Mouse (Mus musculus): ENCODE results near the gene Sec14l4. TPM values are rescaled to one million over a fixed set of nuclear protein-coding genes. Genes with fewer than 3 reads are reported as not detected.

The Sec14l4 gene
- polyA plus RNA-seq, 1 experiment, result 0.36 TPM

GRCm38 (mm10) chr11:4036365-4037084, 5.3 kb downstream of the Sec14l4 start:
- H3K27me3 ChIP-seq (replicated peaks; ENCODE audit: control insufficient read depth, insufficient read depth, low read length), result no peaks in the 10 kb centered on the region
- WGBS, result 72% methylated on average over 9 of the region's 9 CpGs
- H3K4me3 ChIP-seq (ENCODE audit: insufficient read depth, low read depth, low read length), result no peak overlapping the region
- no peaks in the 10 kb centered on the region for H3K4me1 ChIP-seq (ENCODE audit: control insufficient read depth, insufficient read depth, low read length)
- H3K27ac ChIP-seq (ENCODE audit: insufficient read depth, low read depth, low read length), result no peak overlapping the region
- TF ChIP-seq CTCF (conservative IDR thresholded peaks at IDR 0.05; ENCODE audit: insufficient read depth, insufficient read length, low read depth, low read length), result no peak
- TF ChIP-seq POLR2A (IDR thresholded peaks at IDR 0.05; ENCODE audit: low read depth, low read length), result no peak
- no peaks in the 10 kb centered on the region for H3K36me3 ChIP-seq (ENCODE audit: control insufficient read depth, insufficient read depth, low read length)
- DNase-seq, result no peak

DNA sequence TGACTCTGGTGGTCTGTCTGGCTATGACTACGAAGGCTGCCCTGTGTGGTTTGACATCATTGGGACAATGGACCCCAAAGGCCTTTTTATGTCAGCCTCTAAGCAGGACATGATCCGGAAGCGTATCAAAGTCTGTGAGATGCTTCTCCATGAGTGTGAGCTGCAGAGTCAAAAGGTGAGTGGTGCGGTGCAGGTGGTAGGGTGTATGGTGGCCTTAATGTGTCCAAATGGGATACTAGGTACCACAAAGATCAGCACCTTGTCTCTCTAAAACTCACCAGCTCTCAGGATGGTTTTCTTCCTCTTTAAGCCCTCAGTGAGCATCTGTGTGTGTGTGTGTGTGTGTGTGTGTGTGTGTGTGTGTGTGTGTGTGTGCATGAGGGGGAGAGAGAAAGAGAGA, 8.7 kb downstream of the Sec14l4 start:
- no peak overlapping the region for H3K4me3 ChIP-seq (ENCODE audit: insufficient read depth, low read depth, low read length)
- no peak overlapping the region for H3K27ac ChIP-seq (ENCODE audit: insufficient read depth, low read depth, low read length)
- DNase-seq, result no peak
- no peaks in the 10 kb centered on the region for H3K36me3 ChIP-seq (ENCODE audit: control insufficient read depth, insufficient read depth, low read length)
- TF ChIP-seq POLR2A (IDR thresholded peaks at IDR 0.05; ENCODE audit: low read depth, low read length), result no peak
- TF ChIP-seq CTCF (conservative IDR thresholded peaks at IDR 0.05; ENCODE audit: insufficient read depth, insufficient read length, low read depth, low read length), result no peak
- WGBS, result 93% methylated on average over 4 of the region's 4 CpGs
- H3K27me3 ChIP-seq (replicated peaks; ENCODE audit: control insufficient read depth, insufficient read depth, low read length), result no peaks in the 10 kb centered on the region
- H3K4me1 ChIP-seq (ENCODE audit: control insufficient read depth, insufficient read depth, low read length), result no peaks in the 10 kb centered on the region

DNA sequence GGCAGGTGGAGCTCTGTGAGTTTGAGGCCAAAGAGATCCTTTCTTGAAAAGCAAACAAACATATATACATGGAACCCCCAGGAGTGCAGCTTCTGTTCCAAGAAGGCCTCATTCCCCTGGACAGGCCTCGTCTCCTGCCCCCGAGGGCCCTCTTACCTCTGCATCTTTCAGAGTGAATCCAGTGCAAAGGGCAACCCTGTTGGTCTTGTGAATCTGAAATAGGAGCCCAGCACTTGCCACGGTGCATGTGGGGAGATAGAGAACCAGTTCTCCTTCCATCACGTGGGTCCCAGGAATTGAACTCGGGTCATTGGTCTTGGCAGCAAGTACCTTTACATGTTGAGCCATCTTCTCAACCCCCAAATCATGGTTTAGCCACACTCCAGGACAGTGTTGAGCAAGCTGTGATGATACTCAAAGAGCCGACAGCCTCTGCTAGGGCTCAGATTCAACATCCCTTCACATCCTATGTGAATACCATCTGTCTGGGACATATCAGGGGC, 9.9 kb downstream of the Sec14l4 start:
- DNase-seq, result no peak
- no peaks in the 10 kb centered on the region for H3K36me3 ChIP-seq (ENCODE audit: control insufficient read depth, insufficient read depth, low read length)
- no peak overlapping the region for H3K4me3 ChIP-seq (ENCODE audit: insufficient read depth, low read depth, low read length)
- TF ChIP-seq POLR2A (IDR thresholded peaks at IDR 0.05; ENCODE audit: low read depth, low read length) (no peak), CTCF (conservative IDR thresholded peaks at IDR 0.05; ENCODE audit: insufficient read depth, insufficient read length, low read depth, low read length) (no peak)
- 79% methylated on average over 6 of the region's 6 CpGs for WGBS
- no peaks in the 10 kb centered on the region for H3K27me3 ChIP-seq (replicated peaks; ENCODE audit: control insufficient read depth, insufficient read depth, low read length)
- H3K4me1 ChIP-seq (ENCODE audit: control insufficient read depth, insufficient read depth, low read length), result no peaks in the 10 kb centered on the region
- H3K27ac ChIP-seq (ENCODE audit: insufficient read depth, low read depth, low read length), result no peak overlapping the region

GRCm38 (mm10) chr11:4043081-4043480, 11.8 kb downstream of the Sec14l4 start:
- Histone ChIP-seq H3K4me3 (ENCODE audit: insufficient read depth, low read depth, low read length) (no peak overlapping the region), H3K27ac (ENCODE audit: insufficient read depth, low read depth, low read length) (no peak overlapping the region), H3K4me1 (ENCODE audit: control insufficient read depth, insufficient read depth, low read length) (no peaks in the 10 kb centered on the region), H3K27me3 (replicated peaks; ENCODE audit: control insufficient read depth, insufficient read depth, low read length) (no peaks in the 10 kb centered on the region), H3K36me3 (ENCODE audit: control insufficient read depth, insufficient read depth, low read length) (no peaks in the 10 kb centered on the region)
- 86% methylated on average over 7 of the region's 7 CpGs for WGBS
- TF ChIP-seq POLR2A (IDR thresholded peaks at IDR 0.05; ENCODE audit: low read depth, low read length) (no peak), CTCF (conservative IDR thresholded peaks at IDR 0.05; ENCODE audit: insufficient read depth, insufficient read length, low read depth, low read length) (no peak)
- no peak for DNase-seq

- Histone ChIP-seq H3K36me3 (ENCODE audit: control insufficient read depth, insufficient read depth, low read length) (no peaks in the 10 kb centered on the region), H3K4me1 (ENCODE audit: control insufficient read depth, insufficient read depth, low read length) (no peaks in the 10 kb centered on the region), H3K4me3 (ENCODE audit: insufficient read depth, low read depth, low read length) (no peak overlapping the region), H3K27me3 (replicated peaks; ENCODE audit: control insufficient read depth, insufficient read depth, low read length) (no peaks in the 10 kb centered on the region), H3K27ac (ENCODE audit: insufficient read depth, low read depth, low read length) (no peak overlapping the region)
- no peak for TF ChIP-seq POLR2A (IDR thresholded peaks at IDR 0.05; ENCODE audit: low read depth, low read length)
- no peak for TF ChIP-seq CTCF (conservative IDR thresholded peaks at IDR 0.05; ENCODE audit: insufficient read depth, insufficient read length, low read depth, low read length)
- no peak for DNase-seq
- whole genome bisulfite sequencing, result 60% methylated on average over 5 of the region's 5 CpGs
These were observed 15.3 kb downstream of the Sec14l4 start for GRCm38 (mm10) chr11:4046526-4046925.

DNA sequence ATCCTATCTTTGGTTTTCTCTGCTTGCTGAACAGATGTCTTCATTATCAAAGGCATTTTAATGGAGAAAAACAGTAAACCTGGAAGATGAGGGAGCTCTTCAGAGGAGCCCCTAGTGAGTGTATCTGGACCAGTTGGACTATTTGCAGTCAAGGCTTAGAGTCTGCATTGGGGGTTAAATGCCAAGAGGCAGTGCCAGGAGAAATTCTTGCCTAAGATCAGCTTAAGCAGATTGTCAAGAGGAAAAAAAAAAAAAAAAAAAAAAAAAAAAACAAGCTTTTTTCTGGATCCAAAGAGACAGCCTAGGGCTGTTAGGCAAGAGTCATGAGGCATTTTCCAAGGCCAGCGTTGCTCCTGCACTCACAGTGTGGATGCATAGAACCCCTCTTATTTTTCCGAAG, 16.5 kb downstream of the Sec14l4 start:
- H3K27me3 ChIP-seq (replicated peaks; ENCODE audit: control insufficient read depth, insufficient read depth, low read length), result no peaks in the 10 kb centered on the region
- no peak for DNase-seq
- H3K36me3 ChIP-seq (ENCODE audit: control insufficient read depth, insufficient read depth, low read length), result no peaks in the 10 kb centered on the region
- H3K4me1 ChIP-seq (ENCODE audit: control insufficient read depth, insufficient read depth, low read length), result no peaks in the 10 kb centered on the region
- WGBS, result 89% methylated on average over 2 of the region's 2 CpGs
- TF ChIP-seq CTCF (conservative IDR thresholded peaks at IDR 0.05; ENCODE audit: insufficient read depth, insufficient read length, low read depth, low read length), result no peak
- TF ChIP-seq POLR2A (IDR thresholded peaks at IDR 0.05; ENCODE audit: low read depth, low read length), result no peak
- H3K4me3 ChIP-seq (ENCODE audit: insufficient read depth, low read depth, low read length), result no peak overlapping the region
- H3K27ac ChIP-seq (ENCODE audit: insufficient read depth, low read depth, low read length), result no peak overlapping the region

GRCm38 (mm10) chr11:4048438-4048837, 17.2 kb downstream of the Sec14l4 start:
- DNase-seq, result no peak
- WGBS, result 82% methylated on average over 6 of the region's 6 CpGs
- Histone ChIP-seq H3K36me3 (ENCODE audit: control insufficient read depth, insufficient read depth, low read length) (no peaks in the 10 kb centered on the region), H3K27me3 (replicated peaks; ENCODE audit: control insufficient read depth, insufficient read depth, low read length) (no peaks in the 10 kb centered on the region), H3K4me3 (ENCODE audit: insufficient read depth, low read depth, low read length) (no peak overlapping the region), H3K27ac (ENCODE audit: insufficient read depth, low read depth, low read length) (no peak overlapping the region), H3K4me1 (ENCODE audit: control insufficient read depth, insufficient read depth, low read length) (no peaks in the 10 kb centered on the region)
- TF ChIP-seq CTCF (conservative IDR thresholded peaks at IDR 0.05; ENCODE audit: insufficient read depth, insufficient read length, low read depth, low read length), result no peak
